Mouse (Mus musculus): ENCODE measurements around the gene Grip2. TPM values are rescaled to one million over a fixed set of nuclear protein-coding genes. Genes with fewer than 3 reads are reported as not detected.

Gene Grip2
- polyA plus RNA-seq (2012; rRNA removed; ENCODE audit: low replicate concordance), result 1.0 and 3.2 TPM in 2 replicates

DNA sequence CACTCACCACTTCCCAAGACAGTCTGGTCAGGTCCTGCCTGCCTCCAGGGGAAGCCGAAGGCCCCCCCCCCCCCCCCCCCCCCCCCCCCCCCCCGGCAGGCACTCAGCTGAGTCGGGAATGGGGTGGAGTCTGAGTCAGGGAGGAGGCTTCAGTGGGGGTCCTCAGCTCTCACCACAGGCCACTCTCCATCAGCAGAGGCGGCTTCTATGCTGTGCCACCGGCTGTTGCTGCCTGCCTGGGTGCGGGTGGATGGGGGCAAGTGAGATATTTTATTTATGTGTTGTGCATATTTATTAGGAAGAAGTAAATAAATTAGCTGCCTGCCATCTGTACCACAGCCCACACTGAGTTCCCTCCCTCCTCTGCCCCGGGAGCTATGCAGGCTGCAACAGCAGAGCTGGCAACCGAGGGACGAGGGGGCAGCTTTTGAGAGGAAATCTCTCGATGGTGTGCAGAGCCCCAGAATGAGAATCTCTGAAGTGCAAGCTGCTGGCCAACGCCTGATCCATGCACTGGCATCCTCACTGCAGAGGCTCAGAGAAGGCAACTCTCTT is at the start of gene Grip2:
Gene Grip2, minus strand, starts transcription at position 235 of the 555 bp plus-strand sequence.

Other genes with a start within 250 kb of the Grip2 start
- gene Slc6a6, start 143.2 kb downstream of the Grip2 start, polyA plus RNA-seq (2012; rRNA removed; ENCODE audit: low replicate concordance), result 103 and 125 TPM in 2 replicates
- gene Ccdc174, start 50.8 kb upstream of the Grip2 start, polyA plus RNA-seq (2012; rRNA removed; ENCODE audit: low replicate concordance), result 3.4 and 6.1 TPM in 2 replicates
- gene 4930590J08Rik, start 75.6 kb upstream of the Grip2 start, polyA plus RNA-seq (2012; rRNA removed; ENCODE audit: low replicate concordance), result 0.10 and 0.33 TPM in 2 replicates
- 8.7 and 9.8 TPM in 2 replicates for gene Fgd5, start 151.6 kb upstream of the Grip2 start, polyA plus RNA-seq (2012; rRNA removed; ENCODE audit: low replicate concordance)

All from mammary gland, adult 2 months (tissue).